Mouse (Mus musculus): Measurements from ENCODE around the gene Dolpp1. TPM values are rescaled to one million over a fixed set of nuclear protein-coding genes. Genes with fewer than 3 reads are reported as not detected.
A peak's percentile ranks its signal among the peaks of the same experiment; 100 is the strongest.

Gene Dolpp1
- polyA plus RNA-seq, 1 experiment from 2014 or later: 29.8 TPM

DNA sequence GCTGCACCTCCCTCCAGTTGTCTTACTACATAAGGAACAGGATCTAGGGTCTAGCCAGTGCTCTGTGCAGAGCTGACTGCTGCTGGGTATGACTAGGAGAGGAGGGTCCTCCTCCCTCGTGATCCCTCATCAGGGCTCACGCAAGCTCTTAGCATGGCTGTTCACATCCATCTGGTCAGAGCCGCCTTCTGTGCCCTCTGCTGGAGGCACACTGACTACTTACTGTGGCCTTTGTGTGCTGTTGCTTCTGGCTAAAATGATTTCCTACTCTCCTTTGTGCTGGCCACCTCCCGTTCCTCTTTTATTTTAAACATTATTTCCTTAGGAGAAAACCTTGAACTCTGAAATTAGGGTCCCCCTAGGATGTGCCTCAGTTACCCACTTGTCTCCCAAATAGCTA, 44.8 kb downstream of the Dolpp1 start:
- H3K36me3 ChIP-seq (ENCODE audit: control insufficient read depth, insufficient read depth, low read length): peaks cover 35% of the 10 kb centered on the region; the same call in 1 of the 2 replicates
- ATAC-seq (ENCODE audit: low FRiP score, low TSS enrichment) (no peak), DNase-seq (ENCODE audit: low spot score) (no peak)
- no peak overlapping the region for H3K27ac ChIP-seq (replicated peaks)
- WGBS: 83% methylated on average over 4 of the region's 4 CpGs
- H3K27me3 ChIP-seq (ENCODE audit: control insufficient read depth, insufficient read depth, low read length): no peaks in the 10 kb centered on the region
- no peak overlapping the region for H3K4me2 ChIP-seq (replicated peaks; ENCODE audit: low read depth)
- H3K9ac ChIP-seq (ENCODE audit: low read length): no peak overlapping the region
- H3K4me1 ChIP-seq (replicated peaks; ENCODE audit: control insufficient read depth, insufficient read depth): peaks cover 3% of the 10 kb centered on the region; the same call in 1 of the 2 replicates
- TF ChIP-seq EP300 (optimal IDR thresholded peaks at IDR 0.05) (no peak), CTCF (IDR thresholded peaks at IDR 0.05; ENCODE audit: low read depth) (no peak)
- no peak overlapping the region for H3K4me3 ChIP-seq (ENCODE audit: low read depth, low read length)
- H3K9me3 ChIP-seq (ENCODE audit: control insufficient read depth, low read length): no peaks in the 10 kb centered on the region

GRCm38 (mm10) chr2:30437791-30438190, 45.7 kb downstream of the Dolpp1 start:
- 89% methylated on average over 4 of the region's 4 CpGs for WGBS
- Histone ChIP-seq H3K27me3 (ENCODE audit: control insufficient read depth, insufficient read depth, low read length) (no peaks in the 10 kb centered on the region), H3K4me1 (replicated peaks; ENCODE audit: control insufficient read depth, insufficient read depth) (peaks cover 11% of the 10 kb centered on the region), H3K27ac (replicated peaks) (no peak overlapping the region), H3K9me3 (ENCODE audit: control insufficient read depth, low read length) (no peaks in the 10 kb centered on the region), H3K4me2 (replicated peaks; ENCODE audit: low read depth) (no peak overlapping the region), H3K4me3 (ENCODE audit: low read depth, low read length) (no peak overlapping the region), H3K9ac (ENCODE audit: low read length) (no peak overlapping the region), H3K36me3 (ENCODE audit: control insufficient read depth, insufficient read depth, low read length) (peaks cover 30% of the 10 kb centered on the region; the same call in 1 of the 2 replicates)
- no peak for ATAC-seq (ENCODE audit: low FRiP score, low TSS enrichment)
- DNase-seq (ENCODE audit: low spot score): no peak
- TF ChIP-seq EP300 (optimal IDR thresholded peaks at IDR 0.05): no peak
- no peak for TF ChIP-seq CTCF (IDR thresholded peaks at IDR 0.05; ENCODE audit: low read depth)

GRCm38 (mm10) chr2:30439631-30440030, 47.6 kb downstream of the Dolpp1 start:
- no peaks in the 10 kb centered on the region for H3K27me3 ChIP-seq (ENCODE audit: control insufficient read depth, insufficient read depth, low read length)
- peak overlapping the region; percentile 99; the same call in 1 of the 2 replicates for H3K27ac ChIP-seq (replicated peaks)
- DNase-seq (ENCODE audit: low spot score) (no peak), ATAC-seq (ENCODE audit: low FRiP score, low TSS enrichment) (no peak)
- peaks cover 28% of the 10 kb centered on the region; the same call in 1 of the 2 replicates for H3K36me3 ChIP-seq (ENCODE audit: control insufficient read depth, insufficient read depth, low read length)
- H3K4me3 ChIP-seq (ENCODE audit: low read depth, low read length): no peak overlapping the region
- TF ChIP-seq EP300 (optimal IDR thresholded peaks at IDR 0.05) (no peak), CTCF (IDR thresholded peaks at IDR 0.05; ENCODE audit: low read depth) (no peak)
- 87% methylated on average over 6 of the region's 6 CpGs for WGBS
- peaks cover 19% of the 10 kb centered on the region for H3K4me1 ChIP-seq (replicated peaks; ENCODE audit: control insufficient read depth, insufficient read depth)
- no peak overlapping the region for H3K9ac ChIP-seq (ENCODE audit: low read length)
- no peak overlapping the region for H3K4me2 ChIP-seq (replicated peaks; ENCODE audit: low read depth)
- H3K9me3 ChIP-seq (ENCODE audit: control insufficient read depth, low read length): no peaks in the 10 kb centered on the region

- TF ChIP-seq CTCF (IDR thresholded peaks at IDR 0.05; ENCODE audit: low read depth): no peak
- no peak for TF ChIP-seq EP300 (optimal IDR thresholded peaks at IDR 0.05)
- no peak overlapping the region for H3K4me3 ChIP-seq (ENCODE audit: low read depth, low read length)
- DNase-seq (ENCODE audit: low spot score): no peak
Measured at GRCm38 (mm10) chr2:30440211-30440700, 48.2 kb downstream of the Dolpp1 start.

GRCm38 (mm10) chr2:30440701-30441517, 48.9 kb downstream of the Dolpp1 start:
- Histone ChIP-seq H3K36me3 (ENCODE audit: control insufficient read depth, insufficient read depth, low read length) (peaks cover 28% of the 10 kb centered on the region; the same call in 1 of the 2 replicates), H3K4me2 (replicated peaks; ENCODE audit: low read depth) (peak overlapping the region; percentile 54), H3K9ac (ENCODE audit: low read length) (peak overlapping the region; percentile 63), H3K27ac (replicated peaks) (peak overlapping the region; percentile 99), H3K4me1 (replicated peaks; ENCODE audit: control insufficient read depth, insufficient read depth) (peaks cover 27% of the 10 kb centered on the region), H3K9me3 (ENCODE audit: control insufficient read depth, low read length) (no peaks in the 10 kb centered on the region), H3K27me3 (ENCODE audit: control insufficient read depth, insufficient read depth, low read length) (no peaks in the 10 kb centered on the region), H3K4me3 (ENCODE audit: low read depth, low read length) (0 out of 2 replicates have a peak overlapping the region, but pooled peaks have one; percentile 19)
- WGBS: 7% methylated on average over 12 of the region's 12 CpGs
- TF ChIP-seq CTCF (IDR thresholded peaks at IDR 0.05; ENCODE audit: low read depth) (peak; percentile 93), EP300 (optimal IDR thresholded peaks at IDR 0.05) (no peak)
- DNase-seq (ENCODE audit: low spot score) (peak; percentile 70), ATAC-seq (ENCODE audit: low FRiP score, low TSS enrichment) (peak; percentile 59)

More at GRCm38 (mm10) chr2:30440211-30440700, 48.2 kb downstream of the Dolpp1 start:
- H3K27me3 ChIP-seq (ENCODE audit: control insufficient read depth, insufficient read depth, low read length): no peaks in the 10 kb centered on the region
- H3K36me3 ChIP-seq (ENCODE audit: control insufficient read depth, insufficient read depth, low read length): peaks cover 28% of the 10 kb centered on the region; the same call in 1 of the 2 replicates
- H3K4me1 ChIP-seq (replicated peaks; ENCODE audit: control insufficient read depth, insufficient read depth): peaks cover 23% of the 10 kb centered on the region
- no peak overlapping the region for H3K4me2 ChIP-seq (replicated peaks; ENCODE audit: low read depth)
- no peaks in the 10 kb centered on the region for H3K9me3 ChIP-seq (ENCODE audit: control insufficient read depth, low read length)
- 16% methylated on average over 3 of the region's 3 CpGs for WGBS
- peak overlapping the region; percentile 99 for H3K27ac ChIP-seq (replicated peaks)
- ATAC-seq (ENCODE audit: low FRiP score, low TSS enrichment): no peak
- H3K9ac ChIP-seq (ENCODE audit: low read length): peak overlapping the region; percentile 45
